Mouse (Mus musculus) MEL (cell line): Measurements from ENCODE around the gene Sarnp.

ENCODE experiments used
- BHLHE40 ChIP-seq: IDR thresholded peaks from 2 replicates; pipeline ENCODE4 v1.6.1; 2012; ENCODE audit warnings: low read depth, mild to moderate bottlenecking, inconsistent platforms, low read length, improper control_type of control experiment, borderline replicate concordance
- CTCF ChIP-seq, 3 experiments: IDR thresholded peaks in 2 of 3; conservative IDR thresholded peaks in 1 of 3; 2 replicates each; pipeline ENCODE4 v1.5.1; 2011 to 2012; ENCODE audit warnings: low read length in 3 of 3, low read depth in 2 of 3, mild to moderate bottlenecking in 2 of 3, improper control_type of control experiment in 1 of 3, inconsistent platforms in 1 of 3, mixed read lengths in 1 of 3, moderate library complexity in 1 of 3; ENCODE audit not compliant: control insufficient read depth in 1 of 3, insufficient read depth in 1 of 3, poor library complexity in 1 of 3, severe bottlenecking in 1 of 3
- NELFE ChIP-seq: IDR thresholded peaks from 2 replicates; pipeline ENCODE4 v1.6.1; 2011; ENCODE audit warnings: low read depth, low read length, improper control_type of control experiment
- POLR2A ChIP-seq, 2 experiments: IDR thresholded peaks; 2 replicates each; pipeline ENCODE4 v1.6.1; 2011 to 2012; ENCODE audit warnings: low read length in 2 of 2, mild to moderate bottlenecking in 2 of 2, control low read depth in 1 of 2, improper control_type of control experiment in 1 of 2, low read depth in 1 of 2, moderate library complexity in 1 of 2; ENCODE audit not compliant: control insufficient read depth in 1 of 2, insufficient read depth in 1 of 2, poor library complexity in 1 of 2
- POLR2AphosphoS2 ChIP-seq: IDR thresholded peaks from 2 replicates; pipeline ENCODE4 v1.6.1; 2011; ENCODE audit warnings: low read length, improper control_type of control experiment
- RAD21 ChIP-seq: IDR thresholded peaks from 2 replicates; pipeline ENCODE4 v1.6.1; 2011; ENCODE audit warnings: mild to moderate bottlenecking, low read depth, low read length, improper control_type of control experiment
- RCOR1 ChIP-seq: IDR thresholded peaks from 2 replicates; pipeline ENCODE4 v1.6.1; 2012; ENCODE audit warnings: low read depth, mild to moderate bottlenecking, inconsistent platforms, low read length, improper control_type of control experiment
- SIN3A ChIP-seq: IDR thresholded peaks from 2 replicates; pipeline ENCODE4 v1.6.1; 2012; ENCODE audit warnings: low read length, improper control_type of control experiment, inconsistent platforms
- UBTF ChIP-seq: IDR thresholded peaks from 2 replicates; pipeline ENCODE4 v1.6.1; 2012; ENCODE audit warnings: low read depth, mild to moderate bottlenecking, inconsistent platforms, low read length, improper control_type of control experiment, moderate library complexity, borderline replicate concordance; ENCODE audit not compliant: insufficient read depth
- USF1 ChIP-seq: IDR thresholded peaks from 2 replicates; pipeline ENCODE4 v1.6.1; 2014; ENCODE audit warnings: low read depth, mild to moderate bottlenecking, inconsistent platforms, low read length, improper control_type of control experiment, moderate library complexity
- ZNF384 ChIP-seq: IDR thresholded peaks from 2 replicates; pipeline ENCODE4 v1.6.1; 2012; ENCODE audit warnings: low read depth, mild to moderate bottlenecking, inconsistent platforms, low read length, improper control_type of control experiment

DNA sequence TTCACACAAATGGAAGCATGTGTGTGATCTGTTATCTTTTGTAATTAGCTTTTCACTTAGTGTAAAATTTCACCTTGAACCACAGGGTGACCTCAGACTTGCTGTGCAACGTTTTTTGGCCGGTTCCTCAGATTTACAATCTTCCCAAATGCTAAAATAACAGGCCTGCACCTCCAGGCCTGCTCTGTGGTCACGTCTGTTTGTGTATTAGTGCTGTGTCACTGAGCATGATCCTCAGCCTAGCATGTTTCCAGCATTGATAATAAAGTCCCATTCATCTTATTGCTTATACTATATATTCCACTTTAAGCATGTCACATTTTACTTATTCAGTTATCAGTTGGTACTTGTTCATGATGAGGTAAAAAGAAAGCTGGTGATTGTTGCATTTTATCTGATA is 33.2 kb downstream of the Sarnp start:
- TF ChIP-seq ZNF384 (no peak), POLR2A (IDR thresholded peaks at IDR 0.05; ENCODE audit: control insufficient read depth in 1 of 2, insufficient read depth in 1 of 2, low read depth in 1 of 2, low read length in 2 of 2, poor library complexity in 1 of 2) (no peak), BHLHE40 (no peak), NELFE (no peak), USF1 (no peak), POLR2AphosphoS2 (no peak), RCOR1 (no peak), SIN3A (no peak), RAD21 (no peak), CTCF (IDR thresholded peaks at IDR 0.05 in 2 of 3, conservative IDR thresholded peaks at IDR 0.05 in 1 of 3; ENCODE audit: control insufficient read depth in 1 of 3, insufficient read depth in 1 of 3, low read depth in 2 of 3, low read length in 3 of 3, poor library complexity in 1 of 3, severe bottlenecking in 1 of 3) (no peak), UBTF (no peak)
